Mouse (Mus musculus) stomach, embryonic 14.5 days (tissue): ENCODE measurements around the gene D930020B18Rik. TPM values are rescaled to one million over a fixed set of nuclear protein-coding genes. Genes with fewer than 3 reads are reported as not detected.

Experiments
- ATAC-seq: fragments of 200-750 bp; cut with Nextera tagmentation; 2 replicates; pipeline ENCODE4 v1.8.0; 2017; ENCODE audit warnings: low read depth, moderate TSS enrichment; ENCODE audit not compliant: insufficient number of reproducible peaks, insufficient read depth, low FRiP score
- H3K27ac ChIP-seq: fragments of 300-500 bp; sonication (generic); 2 replicates; pipeline ENCODE4 v1.5.1; 2014; ENCODE audit warnings: mild to moderate bottlenecking, low read length, moderate library complexity, mixed read lengths
- H3K27me3 ChIP-seq: fragments of 300-500 bp; sonication (generic); 2 replicates; pipeline ENCODE4 v1.6.1; 2014; ENCODE audit warnings: low read length, control low read depth, mixed read lengths; ENCODE audit not compliant: control insufficient read depth, insufficient read depth
- H3K36me3 ChIP-seq: fragments of 300-500 bp; sonication (generic); 2 replicates; pipeline ENCODE4 v1.6.1; 2014; ENCODE audit warnings: mild to moderate bottlenecking, control low read depth, low read length, moderate library complexity, mixed read lengths; ENCODE audit not compliant: control insufficient read depth, insufficient read depth
- H3K4me1 ChIP-seq: fragments of 300-500 bp; sonication (generic); 2 replicates; pipeline ENCODE4 v1.6.1; 2014; ENCODE audit warnings: low read length, control low read depth, mixed read lengths; ENCODE audit not compliant: control insufficient read depth, insufficient read depth
- H3K4me2 ChIP-seq: fragments of 300-500 bp; sonication (generic); replicated peaks from 2 replicates; pipeline ENCODE4 v1.6.1; 2014; ENCODE audit warnings: low read depth, low read length, control low read depth
- H3K4me3 ChIP-seq: fragments of 300-500 bp; sonication (generic); 2 replicates; pipeline ENCODE4 v1.5.1; 2014; ENCODE audit warnings: low read depth, low read length, control low read depth
- H3K9ac ChIP-seq: fragments of 300-500 bp; sonication (generic); replicated peaks from 2 replicates; pipeline ENCODE4 v1.6.1; 2014; ENCODE audit warnings: low read depth, mild to moderate bottlenecking, control low read depth, low read length, moderate library complexity, mixed read lengths
- H3K9me3 ChIP-seq: fragments of 300-500 bp; sonication (generic); 2 replicates; pipeline ENCODE4 v1.6.1; 2016; ENCODE audit warnings: low read depth, low read length, control low read depth; ENCODE audit not compliant: control insufficient read depth
- WGBS: fragments of 180-500 bp; shearing (Covaris S2); extraction: QIAGEN DNeasy Blood & Tissue Kit; methylation state at CpG from one replicate; pipeline ENCODE4 v1.1.7; 2014; 5-methylcytosine and 5-hydroxymethylcytosine counted together
- polyA plus RNA-seq: library from polyadenylated mRNA; unstranded; fragments of >200 nt; fragmentation: Nextera tagmentation; extraction: Ambion mirVana; gene quantifications from 2 replicates; pipeline ENCODE4 v1.2.1, GENCODE M21; 2014

D930020B18Rik gene
- polyA plus RNA-seq, 1 experiment from 2014 or later = 2.2 TPM

DNA sequence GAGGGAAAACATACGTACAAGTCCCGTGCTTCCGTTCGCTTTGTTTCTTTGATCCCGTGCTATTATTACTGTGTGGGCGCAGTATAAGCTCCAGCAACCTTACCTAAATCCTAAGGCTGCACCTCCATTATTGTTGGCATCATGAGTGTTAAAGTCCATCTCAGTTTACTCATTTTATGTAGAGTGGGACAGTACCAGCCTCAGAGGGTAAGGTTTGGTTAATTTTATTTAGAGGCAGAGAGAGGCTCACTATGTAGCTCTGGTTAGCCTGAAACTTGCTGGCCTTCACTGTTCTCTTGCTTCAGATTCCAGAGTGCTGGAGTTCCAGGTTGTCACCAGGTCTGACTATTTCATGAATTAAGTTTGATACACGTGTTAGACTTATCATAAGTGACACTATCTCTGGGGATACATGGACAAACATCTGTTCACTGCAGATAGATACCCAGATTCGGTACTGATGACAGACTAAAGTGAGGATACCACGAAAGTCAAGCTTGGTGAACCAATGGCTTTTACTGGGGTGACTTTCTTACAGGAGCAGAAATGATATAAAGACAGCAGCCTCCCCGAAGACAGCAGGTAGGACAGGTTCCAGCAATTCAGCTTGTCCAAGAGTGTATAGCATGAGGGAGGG, 14.1 kb upstream of the D930020B18Rik start:
- Histone ChIP-seq H3K4me3 (no peak overlapping the region), H3K4me2 (peak overlapping the region; percentile 41; the same call in 1 of the 2 replicates), H3K9me3 (no peaks in the 10 kb centered on the region), H3K4me1 (peaks cover 8% of the 10 kb centered on the region), H3K9ac (no peak overlapping the region), H3K27ac (no peak overlapping the region), H3K36me3 (peaks cover 3% of the 10 kb centered on the region), H3K27me3 (no peaks in the 10 kb centered on the region)
- ATAC-seq = no peak
- WGBS = 74% methylated on average over 10 of the region's 10 CpGs

DNA sequence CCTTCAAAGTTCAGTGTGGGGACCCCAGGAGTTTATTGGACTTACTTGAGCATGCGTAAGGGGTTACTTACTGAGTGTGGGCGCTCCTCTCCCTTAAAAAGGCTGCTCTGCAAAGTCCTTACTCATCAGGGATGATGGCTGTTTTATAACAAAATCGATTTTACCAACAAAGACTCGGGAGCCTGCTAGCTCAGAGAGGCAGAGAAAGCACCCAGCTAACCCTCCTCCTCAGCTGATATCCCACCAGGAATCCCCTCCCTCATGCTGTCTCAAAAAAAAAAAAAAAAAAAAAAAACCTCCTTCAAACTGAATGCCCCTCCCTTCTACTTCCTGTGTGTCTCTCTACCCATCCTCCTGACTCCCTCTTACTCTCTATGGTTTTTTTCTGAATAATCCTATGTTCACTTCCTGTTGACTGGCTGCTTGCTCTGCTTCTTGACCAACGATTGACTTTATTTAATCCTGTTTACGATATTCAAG, 12.8 kb upstream of the D930020B18Rik start:
- H3K4me2 ChIP-seq = no peak overlapping the region
- H3K27me3 ChIP-seq = no peaks in the 10 kb centered on the region
- no peaks in the 10 kb centered on the region for H3K9me3 ChIP-seq
- peaks cover 8% of the 10 kb centered on the region for H3K4me1 ChIP-seq
- H3K27ac ChIP-seq = no peak overlapping the region
- no peak for ATAC-seq
- no peak overlapping the region for H3K9ac ChIP-seq
- 82% methylated on average over 6 of the region's 6 CpGs for WGBS
- no peaks in the 10 kb centered on the region for H3K36me3 ChIP-seq
- H3K4me3 ChIP-seq = no peak overlapping the region

DNA sequence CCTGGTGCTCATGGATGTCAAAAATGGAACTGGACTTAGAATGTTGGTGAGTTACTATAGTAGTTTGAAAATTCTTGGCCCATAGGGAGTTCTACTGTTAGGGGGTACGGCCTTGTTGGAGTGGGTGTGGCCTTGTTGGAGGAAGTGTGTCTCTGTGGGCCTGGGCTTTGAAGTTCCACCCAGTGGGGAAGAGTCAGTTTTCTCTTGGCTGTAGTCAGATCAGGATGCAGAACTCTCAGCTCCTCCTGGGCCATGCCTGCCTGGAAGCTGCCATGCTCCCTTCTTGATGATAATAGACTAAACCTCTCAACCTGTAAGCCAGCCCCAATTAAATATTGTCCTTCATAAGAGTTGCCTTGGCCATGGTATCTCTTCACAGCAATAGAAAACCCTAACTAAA, 7.2 kb upstream of the D930020B18Rik start:
- Histone ChIP-seq H3K27me3 (no peaks in the 10 kb centered on the region), H3K4me2 (no peak overlapping the region), H3K9me3 (no peaks in the 10 kb centered on the region), H3K36me3 (no peaks in the 10 kb centered on the region), H3K4me3 (no peak overlapping the region), H3K9ac (no peak overlapping the region), H3K27ac (no peak overlapping the region), H3K4me1 (no peaks in the 10 kb centered on the region)
- no peak for ATAC-seq
- WGBS = 57% methylated on average over 1 of the region's 1 CpGs

- Histone ChIP-seq H3K9me3 (no peaks in the 10 kb centered on the region), H3K27ac (no peak overlapping the region), H3K36me3 (no peaks in the 10 kb centered on the region), H3K27me3 (peaks cover 5% of the 10 kb centered on the region; the same call in 1 of the 2 replicates), H3K4me1 (0 out of 2 replicates have a peak, but pooled peaks cover 3% of the 10 kb centered on the region), H3K4me2 (no peak overlapping the region), H3K9ac (no peak overlapping the region), H3K4me3 (no peak overlapping the region)
- 87% methylated on average over 6 of the region's 6 CpGs for WGBS
- no peak for ATAC-seq
Observed at GRCm38 (mm10) chr10:121636276-121636675, 5.1 kb upstream of the D930020B18Rik start.

DNA sequence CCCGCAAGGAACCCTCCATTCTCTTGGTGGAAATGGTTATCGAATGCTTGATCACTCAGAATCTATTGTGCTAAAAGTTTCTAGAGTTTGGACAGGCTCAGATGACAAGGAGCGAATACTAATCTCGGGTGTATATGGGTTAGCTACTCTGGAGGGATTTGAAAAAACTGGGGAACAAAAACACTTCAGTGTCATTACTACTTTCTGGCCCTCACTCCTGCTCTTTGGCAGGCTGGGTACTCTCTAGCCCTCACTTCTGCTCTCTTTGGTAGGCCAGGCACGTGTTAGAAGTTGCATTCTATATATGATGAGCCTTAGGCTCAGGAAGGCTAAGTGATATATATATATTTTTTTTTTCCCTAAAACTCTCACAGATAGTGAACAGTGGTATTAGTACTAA, 1.8 kb upstream of the D930020B18Rik start:
- H3K27ac ChIP-seq = no peak overlapping the region
- ATAC-seq = no peak
- H3K36me3 ChIP-seq = no peaks in the 10 kb centered on the region
- H3K27me3 ChIP-seq = peaks cover 18% of the 10 kb centered on the region
- peaks cover 6% of the 10 kb centered on the region; the same call in 1 of the 2 replicates for H3K4me1 ChIP-seq
- no peak overlapping the region for H3K9ac ChIP-seq
- 81% methylated on average over 5 of the region's 5 CpGs for WGBS
- no peak overlapping the region for H3K4me3 ChIP-seq
- H3K9me3 ChIP-seq = no peaks in the 10 kb centered on the region
- H3K4me2 ChIP-seq = no peak overlapping the region

GRCm38 (mm10) chr10:121640150-121640930, 1.0 kb upstream of the D930020B18Rik start:
- H3K9me3 ChIP-seq = no peaks in the 10 kb centered on the region
- no peak for ATAC-seq
- no peak overlapping the region for H3K9ac ChIP-seq
- H3K27ac ChIP-seq = no peak overlapping the region
- peaks cover 18% of the 10 kb centered on the region for H3K27me3 ChIP-seq
- WGBS = 53% methylated on average over 6 of the region's 6 CpGs
- no peaks in the 10 kb centered on the region for H3K36me3 ChIP-seq
- H3K4me3 ChIP-seq = peak overlapping the region; percentile 53; the same call in 1 of the 2 replicates
- no peak overlapping the region for H3K4me2 ChIP-seq
- H3K4me1 ChIP-seq = peaks cover 6% of the 10 kb centered on the region; the same call in 1 of the 2 replicates

DNA sequence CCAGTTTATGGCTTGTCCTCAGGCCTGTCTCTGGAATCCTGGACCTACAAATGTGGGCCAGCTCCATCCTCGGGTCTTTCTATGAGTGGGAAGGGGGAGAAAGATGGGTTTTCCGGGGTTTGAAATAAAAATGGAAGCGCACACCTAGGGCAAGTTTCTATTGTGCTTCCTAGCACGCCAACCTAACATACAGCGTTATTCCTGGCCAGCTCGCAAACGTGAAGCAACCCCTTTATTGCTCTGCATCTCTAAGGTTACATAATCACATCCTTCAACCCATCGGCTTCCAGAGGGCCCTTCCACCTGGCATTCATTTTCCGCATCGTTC, 480 bp upstream of the D930020B18Rik start:
- Histone ChIP-seq H3K36me3 (no peaks in the 10 kb centered on the region), H3K4me2 (peak overlapping the region; percentile 98), H3K4me3 (peak overlapping the region; percentile 53), H3K27ac (no peak overlapping the region), H3K4me1 (peaks cover 6% of the 10 kb centered on the region; the same call in 1 of the 2 replicates), H3K9ac (no peak overlapping the region), H3K9me3 (no peaks in the 10 kb centered on the region), H3K27me3 (peaks cover 18% of the 10 kb centered on the region)
- 21% methylated on average over 10 of the region's 10 CpGs for WGBS
- no peak for ATAC-seq

DNA sequence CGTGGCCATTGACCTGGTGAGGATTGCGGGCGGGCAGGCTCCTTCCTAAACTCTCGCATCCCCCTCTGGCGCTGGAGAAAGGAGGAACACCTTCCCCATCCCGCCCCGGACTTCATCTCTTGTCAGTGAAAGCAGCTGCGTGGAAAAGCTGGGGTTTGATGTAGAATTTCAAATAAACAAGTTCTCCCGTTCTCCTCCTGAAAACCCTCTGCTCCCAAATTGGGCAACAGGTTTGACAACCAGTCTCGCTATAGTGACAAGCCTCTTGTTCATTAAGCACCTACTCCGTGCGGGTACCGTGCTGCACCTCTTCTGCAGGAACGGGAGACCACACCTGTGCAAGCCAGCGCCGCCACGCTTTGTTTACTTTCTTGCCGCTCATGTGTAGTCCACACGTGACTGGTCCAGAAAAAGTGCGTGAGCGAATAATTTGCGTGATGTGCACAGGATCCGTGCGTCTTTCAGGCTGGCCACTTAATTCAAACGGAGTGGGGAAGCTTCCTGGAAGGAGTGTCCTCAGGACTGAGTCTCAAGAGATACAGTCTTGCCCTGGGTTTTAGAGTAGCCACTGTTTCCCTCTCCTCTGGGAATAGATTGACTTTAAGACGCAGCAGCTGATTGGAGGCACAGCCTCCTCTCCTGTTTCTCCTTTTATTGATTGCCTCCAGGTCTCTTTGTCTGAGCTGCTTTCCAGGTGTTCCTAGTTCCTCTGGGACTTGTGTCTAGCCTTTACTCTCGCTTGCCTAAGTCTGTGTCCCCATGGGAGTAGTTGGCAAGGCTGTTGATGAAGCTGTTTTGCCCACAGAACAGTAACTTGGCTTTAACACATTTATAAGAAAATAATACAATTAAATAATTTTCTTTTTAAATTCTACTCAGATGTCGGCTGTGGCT, 913 bp downstream of the D930020B18Rik start:
- WGBS = 4% methylated on average over 28 of the region's 28 CpGs
- peaks cover 18% of the 10 kb centered on the region for H3K27me3 ChIP-seq
- H3K9ac ChIP-seq = no peak overlapping the region
- H3K4me2 ChIP-seq = peak overlapping the region; percentile 98
- no peaks in the 10 kb centered on the region for H3K36me3 ChIP-seq
- ATAC-seq = no peak
- H3K4me1 ChIP-seq = peaks cover 6% of the 10 kb centered on the region; the same call in 1 of the 2 replicates
- H3K9me3 ChIP-seq = no peaks in the 10 kb centered on the region
- no peak overlapping the region for H3K27ac ChIP-seq
- H3K4me3 ChIP-seq = peak overlapping the region; percentile 53
